Mouse (Mus musculus) frontal cortex, postnatal 14 days (tissue): ENCODE measurements around the gene Rtn1.

Source experiments
- DNase-seq, 2 experiments: peaks; one replicate each; pipeline ENCODE4 v3.0.0; 2022; ENCODE audit warnings: low spot score in 2 of 2

Rtn1 gene

GRCm38 (mm10) chr12:72374823-72375225 lies 34.0 kb downstream of the Rtn1 start:
- DNase-seq: no peak

- DNase-seq: no peak
Observed at GRCm38 (mm10) chr12:72373916-72374615, 34.8 kb downstream of the Rtn1 start.

- no peak for DNase-seq
Observed at GRCm38 (mm10) chr12:72370081-72370480, 38.8 kb downstream of the Rtn1 start.

GRCm38 (mm10) chr12:72366763-72367162 lies 42.1 kb downstream of the Rtn1 start:
- no peak for DNase-seq

GRCm38 (mm10) chr12:72366104-72366437 lies 42.8 kb downstream of the Rtn1 start:
- DNase-seq: no peak

DNA sequence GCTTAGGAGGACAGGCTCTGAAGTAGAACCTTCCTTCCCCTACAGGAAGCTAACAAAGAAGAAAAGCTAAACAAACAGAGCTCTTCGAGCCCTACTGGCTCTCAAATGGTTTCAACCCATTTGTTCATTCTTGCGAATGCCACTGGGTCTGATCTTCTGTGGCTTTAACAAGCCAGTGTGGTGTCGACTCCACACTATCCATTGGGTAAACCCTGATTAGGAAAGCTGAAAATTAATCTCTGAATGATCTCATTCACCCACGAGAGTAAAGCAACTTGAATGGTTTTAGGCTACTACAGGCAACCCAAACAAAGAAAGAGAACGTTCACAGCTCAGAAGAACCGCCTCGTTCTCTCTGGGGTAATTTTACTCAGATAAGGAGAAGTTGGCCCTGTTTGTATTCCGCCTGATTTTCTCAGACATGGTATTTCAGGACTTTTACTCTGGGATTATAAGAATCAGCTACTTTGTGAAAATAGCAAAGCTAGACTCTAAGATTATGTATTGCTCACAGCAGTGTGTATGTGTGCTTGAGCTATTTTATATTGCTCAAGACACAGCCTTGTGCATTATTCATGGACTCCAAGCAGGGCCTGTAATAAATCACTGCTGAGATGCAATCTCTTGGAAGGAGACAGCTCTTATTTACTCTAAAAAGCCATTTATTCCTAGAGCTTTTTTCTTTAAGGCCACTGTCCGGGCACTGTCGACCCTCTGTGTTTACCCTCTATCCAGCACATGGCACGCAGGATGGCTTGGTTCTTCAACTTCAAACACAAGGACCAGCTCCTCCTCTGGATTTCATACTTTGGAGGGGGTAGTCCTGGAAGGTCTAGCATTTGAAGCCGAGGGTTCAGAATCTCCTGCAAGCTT lies 43.4 kb downstream of the Rtn1 start:
- no peak for DNase-seq

GRCm38 (mm10) chr12:72364543-72364942 lies 44.3 kb downstream of the Rtn1 start:
- DNase-seq: no peak

DNA sequence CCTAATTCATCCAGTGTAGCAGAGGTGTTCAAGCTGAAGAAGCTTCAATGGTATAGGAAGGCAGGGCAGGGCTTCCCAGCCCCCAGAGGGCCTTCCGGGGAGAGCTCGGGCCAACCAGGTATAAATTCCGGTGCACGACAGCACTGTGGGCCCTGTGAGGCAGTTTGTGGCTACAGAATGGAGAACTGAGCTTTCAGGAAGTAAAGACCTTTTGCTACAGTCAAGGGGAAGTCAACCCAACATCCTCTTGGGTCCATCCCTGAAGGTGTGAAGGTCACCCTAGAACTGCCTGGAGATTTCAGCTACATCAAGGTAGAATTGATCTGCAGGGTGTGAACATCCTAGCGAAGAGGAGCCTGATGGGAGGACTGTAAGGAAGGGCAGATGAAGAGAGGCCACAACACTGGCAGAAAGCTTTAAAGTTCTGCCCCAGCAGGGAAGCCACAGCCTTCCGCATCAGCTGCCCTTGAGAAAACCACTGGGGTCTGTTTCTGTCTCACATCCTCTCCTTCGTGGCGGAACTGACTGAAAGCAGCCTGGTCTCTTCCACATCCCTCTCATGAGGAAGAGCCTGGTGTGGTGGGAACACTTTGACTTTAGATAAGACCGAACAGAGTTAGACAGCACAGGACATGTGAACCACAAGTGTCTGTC lies 47.0 kb downstream of the Rtn1 start:
- no peak for DNase-seq

GRCm38 (mm10) chr12:72360926-72361615 lies 47.8 kb downstream of the Rtn1 start:
- no peak for DNase-seq

- no peak for DNase-seq
Observed at GRCm38 (mm10) chr12:72359903-72360302, 49.0 kb downstream of the Rtn1 start.

GRCm38 (mm10) chr12:72357667-72358420 lies 51.0 kb downstream of the Rtn1 start:
- no peak for DNase-seq

- DNase-seq: no peak
Observed at GRCm38 (mm10) chr12:72354241-72354640, 54.6 kb downstream of the Rtn1 start.

DNA sequence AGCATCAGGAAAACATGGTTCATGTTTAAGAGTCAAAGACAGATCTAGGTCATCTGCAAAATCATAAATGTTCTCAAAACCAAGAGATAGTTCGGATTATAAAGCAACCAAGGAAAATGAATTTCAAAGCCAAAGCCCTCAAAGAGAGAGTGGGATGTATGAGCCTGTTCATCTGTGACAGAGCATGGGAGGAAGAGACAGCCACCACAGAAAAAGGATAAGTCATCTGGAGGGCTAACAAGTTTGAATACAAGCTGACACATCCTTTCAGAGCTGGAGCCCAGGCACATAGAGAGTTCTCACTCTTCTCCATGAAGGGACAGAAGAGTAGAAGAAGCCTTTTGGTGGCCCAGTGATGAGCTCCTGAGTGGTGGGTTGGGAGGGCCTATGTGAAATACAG lies 55.3 kb downstream of the Rtn1 start:
- DNase-seq: no peak

DNA sequence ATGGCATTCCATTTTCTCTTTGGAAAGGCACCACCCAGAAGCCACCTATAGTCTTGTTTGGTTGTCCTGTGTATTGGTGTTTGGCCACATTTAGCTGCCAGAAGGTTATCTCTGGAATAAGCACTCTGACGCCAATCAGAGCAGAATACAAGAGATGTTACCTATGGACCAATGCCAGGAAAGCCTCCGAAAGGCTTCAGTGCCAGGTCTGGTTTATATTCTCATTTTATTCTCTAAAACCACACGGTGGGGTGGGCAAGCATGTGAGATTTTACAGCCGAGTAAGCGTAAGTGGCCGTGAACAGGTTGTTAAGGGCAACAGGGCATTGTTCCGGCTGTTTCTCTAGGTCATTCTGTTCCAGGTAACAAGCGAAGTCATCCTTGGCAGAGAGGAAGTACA lies 60.3 kb downstream of the Rtn1 start:
- no peak for DNase-seq

DNA sequence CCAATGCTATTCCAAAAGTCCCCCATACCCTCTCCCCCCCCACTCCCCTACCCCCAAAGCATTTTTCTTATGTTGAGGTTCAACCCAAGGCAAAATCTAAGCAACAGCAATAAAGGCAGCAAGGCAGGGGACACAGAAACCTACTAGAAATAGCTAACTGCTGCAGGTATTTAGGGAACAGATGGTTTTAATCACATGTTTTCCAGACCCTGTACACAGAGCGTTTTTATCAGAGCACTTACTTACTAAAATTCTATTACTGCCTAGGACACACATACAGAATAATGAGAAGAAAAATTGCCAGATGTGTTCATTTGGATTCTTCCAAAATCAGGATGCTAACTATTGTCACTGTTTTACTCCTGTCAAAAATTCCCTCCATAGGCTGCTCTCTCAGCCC lies 61.7 kb downstream of the Rtn1 start:
- DNase-seq: no peak

GRCm38 (mm10) chr12:72343639-72344038 lies 65.2 kb downstream of the Rtn1 start:
- DNase-seq: no peak

DNA sequence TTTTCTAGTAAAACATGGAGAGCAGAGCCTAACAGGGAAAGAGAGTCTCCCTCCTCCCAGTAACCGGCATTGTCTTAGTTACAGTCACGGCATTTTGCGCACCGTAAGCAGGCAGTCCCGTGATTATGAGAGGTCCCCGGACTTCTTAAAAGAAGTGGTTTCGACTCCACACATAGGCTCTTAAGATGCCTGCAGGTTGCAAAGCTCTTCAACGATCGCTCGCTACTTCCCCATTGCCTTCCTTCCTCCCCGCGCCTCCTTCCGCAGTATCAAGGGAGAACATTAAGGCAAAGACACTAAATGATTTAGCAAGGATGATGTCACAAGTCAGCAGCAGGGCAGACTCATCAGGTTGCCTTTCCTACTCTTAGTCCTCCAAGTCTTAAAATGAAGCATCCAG lies 72.8 kb downstream of the Rtn1 start:
- DNase-seq: no peak

DNA sequence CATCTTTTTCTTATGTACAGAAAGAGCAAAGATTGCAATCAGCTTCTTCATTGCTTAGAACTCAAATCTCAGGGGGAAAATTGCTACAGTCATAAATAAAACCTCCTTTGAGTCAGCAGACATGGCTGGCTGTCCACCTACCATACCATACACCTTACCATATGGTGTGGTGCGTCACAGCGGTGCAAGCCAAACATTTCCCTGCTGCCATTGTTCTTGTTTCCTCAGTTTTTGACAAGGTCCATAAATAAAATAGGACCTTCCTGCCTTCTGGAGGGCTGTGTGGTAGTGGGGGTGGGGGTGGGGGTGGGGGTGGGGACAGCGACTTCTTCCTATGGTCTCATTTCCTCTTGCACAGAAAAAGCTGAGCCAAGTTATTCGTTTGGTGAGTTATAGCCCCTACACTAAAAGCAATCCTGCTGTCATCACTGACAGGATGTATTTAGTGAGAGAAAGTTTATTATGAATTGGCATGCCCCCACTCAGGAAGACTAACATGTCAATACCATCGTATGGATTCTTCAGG lies 76.3 kb downstream of the Rtn1 start:
- DNase-seq: no peak

GRCm38 (mm10) chr12:72331912-72332487 lies 76.9 kb downstream of the Rtn1 start:
- no peak for DNase-seq

GRCm38 (mm10) chr12:72326087-72326486 lies 82.8 kb downstream of the Rtn1 start:
- no peak for DNase-seq

DNA sequence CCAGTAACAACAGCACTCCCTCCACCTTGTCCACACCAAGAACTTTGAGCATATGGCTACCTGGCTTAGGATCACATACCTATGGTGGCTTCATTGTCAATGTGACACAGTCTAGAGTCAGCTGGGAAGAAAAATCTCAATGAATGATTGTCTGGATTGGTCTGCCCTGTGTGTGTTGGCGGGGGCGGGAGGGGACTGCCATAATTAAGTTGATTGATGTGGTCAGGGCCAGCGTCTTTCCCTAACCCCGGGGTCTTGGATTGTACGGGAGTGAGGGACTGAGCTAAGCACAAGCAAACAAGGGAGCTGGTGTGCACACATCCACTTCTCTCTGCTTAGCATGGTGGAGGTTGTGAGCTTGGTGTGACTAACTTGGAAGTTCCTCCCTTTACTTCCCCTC lies 83.8 kb downstream of the Rtn1 start:
- DNase-seq: no peak
